Mouse (Mus musculus) small intestine, adult 2 months (tissue): ENCODE measurements at regions not wholly inside any gene's neighbourhood (a gene's known extent, or its start where the extent isn't known, plus 50 kb on each side); places are given as distances from the start of the nearest gene placed in this dataset.
A peak's percentile ranks its signal among the peaks of the same experiment; 100 is the strongest.

Experiments used
- H3K27ac ChIP-seq: fragments of 200-500 bp; 2 replicates; pipeline ENCODE4 v1.5.1; 2012; ENCODE audit warnings: low read depth, low read length, control low read depth, inconsistent platforms; ENCODE audit not compliant: insufficient read depth
- H3K27me3 ChIP-seq: fragments of 200-500 bp; 2 replicates; pipeline ENCODE4 v1.6.1; 2012; ENCODE audit warnings: mild to moderate bottlenecking, moderate library complexity, low read length, inconsistent platforms; ENCODE audit not compliant: control insufficient read depth, insufficient read depth
- H3K36me3 ChIP-seq: fragments of 200-500 bp; 2 replicates; pipeline ENCODE4 v1.6.1; 2012; ENCODE audit warnings: mild to moderate bottlenecking, low read length, control low read depth, inconsistent platforms; ENCODE audit not compliant: control insufficient read depth, insufficient read depth
- H3K4me1 ChIP-seq: fragments of 200-500 bp; 2 replicates; pipeline ENCODE4 v1.6.1; 2012; ENCODE audit warnings: low read length, inconsistent platforms, mixed read lengths; ENCODE audit not compliant: control insufficient read depth, insufficient read depth, insufficient read length
- H3K4me3 ChIP-seq: fragments of 200-500 bp; 2 replicates; pipeline ENCODE4 v1.5.1; 2012; ENCODE audit warnings: low read depth, mild to moderate bottlenecking, control low read depth, inconsistent platforms, low read length, moderate library complexity
- CTCF ChIP-seq: fragments of 200-500 bp; IDR thresholded peaks from 2 replicates; pipeline ENCODE4 v1.5.1; 2012; ENCODE audit warnings: low read depth, mild to moderate bottlenecking, control low read depth, inconsistent platforms, low read length, moderate library complexity, mixed read lengths; ENCODE audit not compliant: insufficient replicate concordance, insufficient read length; ENCODE audit errors: extremely low read depth
- POLR2A ChIP-seq: fragments of 200-500 bp; IDR thresholded peaks from 2 replicates; pipeline ENCODE4 v1.6.1; 2012; ENCODE audit warnings: low read depth, mild to moderate bottlenecking, control low read depth, inconsistent platforms, low read length, moderate library complexity
- WGBS: fragments of 180-500 bp; shearing (Covaris S2); methylation state at CpG from one replicate; pipeline ENCODE4 v1.1.7; 2018; 5-methylcytosine and 5-hydroxymethylcytosine counted together

DNA sequence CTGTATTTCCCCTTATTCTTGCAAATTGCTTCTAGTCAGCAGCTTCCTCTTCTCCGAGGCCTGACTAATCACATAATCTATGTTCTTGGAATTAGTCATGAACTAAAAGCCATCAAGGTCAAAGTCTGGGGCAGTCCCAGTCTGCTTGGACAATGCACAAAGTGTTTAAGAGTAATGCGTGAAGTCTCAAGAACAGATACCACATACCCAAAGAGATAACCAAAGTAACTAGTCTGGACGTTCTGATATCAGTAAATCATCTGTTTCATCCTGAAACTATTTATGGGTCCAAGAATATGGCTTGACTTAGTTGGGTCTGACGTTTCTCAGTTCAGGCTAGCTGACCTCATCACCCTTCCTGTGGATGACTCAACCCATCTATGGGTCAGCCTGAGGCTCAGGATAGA is 76.1 kb downstream of the Tmsb4x start:
- Histone ChIP-seq H3K4me1 (peaks cover 4% of the 10 kb centered on the region; the same call in 1 of the 2 replicates), H3K27me3 (no peaks in the 10 kb centered on the region), H3K36me3 (no peaks in the 10 kb centered on the region), H3K27ac (peak overlapping the region; percentile 86), H3K4me3 (no peak overlapping the region)
- 25% methylated on average over 4 of the region's 4 CpGs for WGBS
- TF ChIP-seq CTCF = no peak
- no peak for TF ChIP-seq POLR2A

GRCm38 (mm10) chrX:167131317-167131716 is 77.8 kb downstream of the Tmsb4x start:
- Histone ChIP-seq H3K27ac (no peak overlapping the region), H3K36me3 (no peaks in the 10 kb centered on the region), H3K27me3 (no peaks in the 10 kb centered on the region), H3K4me1 (peaks cover 4% of the 10 kb centered on the region; the same call in 1 of the 2 replicates), H3K4me3 (no peak overlapping the region)
- no peak for TF ChIP-seq POLR2A
- TF ChIP-seq CTCF = no peak
- WGBS = 93% methylated on average over 3 of the region's 3 CpGs

DNA sequence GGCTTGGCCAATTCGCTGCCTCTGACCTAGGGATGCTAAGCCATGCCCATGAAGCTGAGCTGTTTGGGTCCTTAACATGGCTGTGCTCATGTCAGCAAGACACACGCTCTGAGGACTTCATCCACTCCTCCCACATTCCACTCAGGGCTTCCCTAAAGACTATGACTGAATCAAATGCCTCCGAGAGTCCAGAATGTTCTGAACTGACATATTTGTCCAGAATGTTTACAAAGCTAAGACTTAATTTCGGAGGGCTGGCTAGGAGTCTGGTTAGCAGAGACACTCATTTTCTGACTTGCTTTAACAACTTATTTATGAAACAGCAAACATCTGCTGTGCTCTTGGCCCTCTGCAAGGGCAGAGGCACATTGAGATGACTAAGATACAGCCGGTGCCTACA is 78.5 kb downstream of the Tmsb4x start:
- peak overlapping the region; percentile 65; the same call in 1 of the 2 replicates for H3K27ac ChIP-seq
- 81% methylated on average over 5 of the region's 5 CpGs for WGBS
- no peaks in the 10 kb centered on the region for H3K27me3 ChIP-seq
- peaks cover 4% of the 10 kb centered on the region; the same call in 1 of the 2 replicates for H3K4me1 ChIP-seq
- no peaks in the 10 kb centered on the region for H3K36me3 ChIP-seq
- no peak overlapping the region for H3K4me3 ChIP-seq
- TF ChIP-seq CTCF (no peak), POLR2A (no peak)

- H3K36me3 ChIP-seq = no peaks in the 10 kb centered on the region
- TF ChIP-seq POLR2A (no peak), CTCF (no peak)
- no peaks in the 10 kb centered on the region for H3K4me1 ChIP-seq
- no peak overlapping the region for H3K27ac ChIP-seq
- H3K27me3 ChIP-seq = no peaks in the 10 kb centered on the region
- H3K4me3 ChIP-seq = no peak overlapping the region
- 82% methylated on average over 4 of the region's 4 CpGs for WGBS
Measured at GRCm38 (mm10) chrX:167119288-167119687, 89.8 kb downstream of the Tmsb4x start.

GRCm38 (mm10) chrX:167115096-167115495 is 94.0 kb downstream of the Tmsb4x start:
- 83% methylated on average over 1 of the region's 1 CpGs for WGBS
- Histone ChIP-seq H3K27me3 (no peaks in the 10 kb centered on the region), H3K4me1 (no peaks in the 10 kb centered on the region), H3K36me3 (no peaks in the 10 kb centered on the region), H3K27ac (no peak overlapping the region), H3K4me3 (no peak overlapping the region)
- TF ChIP-seq CTCF = no peak
- no peak for TF ChIP-seq POLR2A

GRCm38 (mm10) chrX:167111059-167111871 is 97.8 kb downstream of the Tmsb4x start:
- peak overlapping the region; percentile 82 for H3K27ac ChIP-seq
- WGBS = 76% methylated on average over 7 of the region's 7 CpGs

DNA sequence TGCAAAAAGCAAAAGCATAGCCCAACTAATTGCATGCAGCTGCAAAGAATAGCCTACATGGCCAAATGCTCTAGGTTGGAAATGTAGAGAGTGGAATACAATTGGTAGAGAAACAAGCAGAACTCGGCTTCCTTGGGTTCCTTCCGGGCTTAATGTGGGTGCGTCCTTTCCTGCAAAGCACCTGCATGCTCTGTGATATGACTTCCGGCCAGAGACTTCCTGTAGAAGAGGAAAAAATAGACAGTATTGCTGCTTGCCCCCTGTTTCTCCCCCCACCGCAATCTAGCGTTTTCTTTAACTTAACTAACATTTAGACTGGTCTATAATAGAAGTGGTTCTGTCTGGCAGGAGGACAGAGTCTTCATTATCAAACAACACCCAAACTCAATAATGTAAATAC is 100.8 kb downstream of the Tmsb4x start:
- no peak overlapping the region for H3K27ac ChIP-seq
- peaks cover 2% of the 10 kb centered on the region; the same call in 1 of the 2 replicates for H3K4me1 ChIP-seq
- 80% methylated on average over 6 of the region's 6 CpGs for WGBS
- H3K27me3 ChIP-seq = no peaks in the 10 kb centered on the region
- H3K36me3 ChIP-seq = no peaks in the 10 kb centered on the region
- H3K4me3 ChIP-seq = no peak overlapping the region
- TF ChIP-seq CTCF (no peak), POLR2A (no peak)

More at GRCm38 (mm10) chrX:167111059-167111871, 97.8 kb downstream of the Tmsb4x start:
- no peak overlapping the region for H3K4me3 ChIP-seq
- no peak for TF ChIP-seq CTCF
- TF ChIP-seq POLR2A = no peak
- peaks cover 2% of the 10 kb centered on the region; the same call in 1 of the 2 replicates for H3K4me1 ChIP-seq
- H3K36me3 ChIP-seq = no peaks in the 10 kb centered on the region
- H3K27me3 ChIP-seq = no peaks in the 10 kb centered on the region
